Mouse (Mus musculus): Measurements from ENCODE around the gene Lim2.
A peak's percentile ranks its signal among the peaks of the same experiment; 100 is the strongest.

The Lim2 gene

GRCm38 (mm10) chr7:43443917-43444293 lies 16.4 kb downstream of the Lim2 start, which contains the start of the genes Etfb and Gm45233:
TSS of gene Etfb (plus strand) at chr7:43444083.
TSS of gene Gm45233 (plus strand) at chr7:43444128.
- DNase-seq (ENCODE audit: low read depth, low spot score): peak; percentile 88

- no peak for DNase-seq (ENCODE audit: low read depth, low spot score)
These were observed 20.3 kb downstream of the Lim2 start for GRCm38 (mm10) chr7:43447801-43448200.

GRCm38 (mm10) chr7:43448246-43448645 lies 20.8 kb downstream of the Lim2 start:
- no peak for DNase-seq (ENCODE audit: low read depth, low spot score)

GRCm38 (mm10) chr7:43449811-43450210 lies 22.3 kb downstream of the Lim2 start:
- DNase-seq (ENCODE audit: low read depth, low spot score): no peak

GRCm38 (mm10) chr7:43451726-43452125 lies 24.3 kb downstream of the Lim2 start:
- DNase-seq (ENCODE audit: low read depth, low spot score): no peak

- DNase-seq (ENCODE audit: low read depth, low spot score): no peak
These were observed 25.1 kb downstream of the Lim2 start for GRCm38 (mm10) chr7:43452609-43453008.

- DNase-seq (ENCODE audit: low read depth, low spot score): no peak
These were observed 26.3 kb downstream of the Lim2 start for GRCm38 (mm10) chr7:43453599-43454355.

GRCm38 (mm10) chr7:43454371-43454770 lies 26.9 kb downstream of the Lim2 start:
- no peak for DNase-seq (ENCODE audit: low read depth, low spot score)

GRCm38 (mm10) chr7:43462851-43463250 lies 35.4 kb downstream of the Lim2 start, which contains the start of gene Vsig10l:
TSS of gene Vsig10l (plus strand) at chr7:43463151.
- DNase-seq (ENCODE audit: low read depth, low spot score): no peak

GRCm38 (mm10) chr7:43463976-43464375 lies 36.5 kb downstream of the Lim2 start:
- DNase-seq (ENCODE audit: low read depth, low spot score): no peak

- peak; percentile 40 for DNase-seq (ENCODE audit: low read depth, low spot score)
These were observed 37.4 kb downstream of the Lim2 start for GRCm38 (mm10) chr7:43464864-43465343.

- DNase-seq (ENCODE audit: low read depth, low spot score): peak; percentile 81
These were observed 38.1 kb downstream of the Lim2 start for GRCm38 (mm10) chr7:43465344-43466098.

GRCm38 (mm10) chr7:43466099-43466694 lies 38.7 kb downstream of the Lim2 start:
- DNase-seq (ENCODE audit: low read depth, low spot score): peak; percentile 68

GRCm38 (mm10) chr7:43470373-43470772 lies 42.9 kb downstream of the Lim2 start:
- DNase-seq (ENCODE audit: low read depth, low spot score): no peak

GRCm38 (mm10) chr7:43475706-43476105 lies 48.2 kb downstream of the Lim2 start:
- no peak for DNase-seq (ENCODE audit: low read depth, low spot score)

- no peak for DNase-seq (ENCODE audit: low read depth, low spot score)
These were observed 48.9 kb downstream of the Lim2 start for GRCm38 (mm10) chr7:43476376-43476775.

- no peak for DNase-seq (ENCODE audit: low read depth, low spot score)
These were observed 53.7 kb downstream of the Lim2 start for GRCm38 (mm10) chr7:43481191-43481590.

GRCm38 (mm10) chr7:43482090-43482716 lies 54.7 kb downstream of the Lim2 start:
- no peak for DNase-seq (ENCODE audit: low read depth, low spot score)

GRCm38 (mm10) chr7:43483236-43483635 lies 55.8 kb downstream of the Lim2 start:
- DNase-seq (ENCODE audit: low read depth, low spot score): no peak
